Mouse (Mus musculus) layer of hippocampus, adult 2 months (tissue): ENCODE results near the gene Klf1. TPM values are rescaled to one million over a fixed set of nuclear protein-coding genes. Genes with fewer than 3 reads are reported as not detected.
"Not testable (repeated sequence)": the region's sequence is repeated elsewhere in the genome, so short reads cannot be mapped to it uniquely, and the experiment has no call there.

Source experiments
- DNase-seq, 2 experiments: peaks; one replicate each; pipeline ENCODE4 v3.0.0; 2022; ENCODE audit warnings: low spot score in 2 of 2
- H3K27ac ChIP-seq: fragments of 200-600 bp; 2 replicates; pipeline ENCODE4 v1.8.1; 2022
- H3K4me3 ChIP-seq: fragments of 200-600 bp; 2 replicates; pipeline ENCODE4 v1.8.1; 2022; ENCODE audit warnings: mild to moderate bottlenecking
- CTCF ChIP-seq: fragments of 200-600 bp; conservative IDR thresholded peaks from 2 replicates; pipeline ENCODE4 v1.8.1; 2022; ENCODE audit warnings: antibody characterized with exemption, mild to moderate bottlenecking, moderate library complexity
- total RNA-seq, 2 experiments: library from RNA; stranded (reverse); gene quantifications; 2 replicates each; pipeline ENCODE4 v1.2.3; 2021

The Klf1 gene
- total RNA-seq, 2 experiments from 2014 or later, result not detected

DNA sequence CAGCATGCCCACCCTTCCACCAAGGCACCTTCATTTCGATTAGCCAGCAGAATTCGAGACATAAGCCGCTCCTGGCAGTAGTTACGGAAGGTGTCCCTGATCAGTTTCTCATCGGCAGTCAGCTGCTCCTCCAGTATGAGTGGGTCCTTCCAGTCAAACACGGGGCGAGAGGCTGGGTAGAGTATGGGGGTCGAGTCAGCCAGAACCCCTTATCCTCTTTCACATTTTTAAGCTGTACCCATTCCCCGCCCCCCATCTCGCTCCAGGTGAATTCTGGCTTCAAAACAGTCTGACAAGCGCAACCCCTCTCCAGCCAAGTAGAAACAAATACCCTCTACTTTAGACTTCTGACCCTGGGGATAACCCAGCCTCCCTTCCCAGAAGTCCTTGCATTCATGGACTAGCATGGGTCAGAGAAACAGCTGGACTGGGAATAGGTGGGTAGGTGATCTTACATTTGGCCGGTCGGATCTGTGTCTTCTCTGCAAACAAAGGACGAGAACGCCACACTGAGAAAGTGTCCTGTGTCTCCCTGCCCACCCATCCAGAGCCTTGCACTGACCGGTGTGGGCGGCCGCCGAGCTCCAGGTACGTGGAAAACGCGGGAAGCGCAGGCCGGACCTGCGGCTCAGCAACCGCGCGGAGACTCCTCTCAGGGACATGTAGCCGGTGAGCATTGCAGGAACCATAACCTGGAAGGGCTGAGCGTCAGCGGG, 8.6 kb upstream of the Klf1 start:
- no peak for TF ChIP-seq CTCF
- peak overlapping the region; percentile 69 for H3K27ac ChIP-seq
- H3K4me3 ChIP-seq, result peak overlapping the region; percentile 73
- DNase-seq, result no peak

DNA sequence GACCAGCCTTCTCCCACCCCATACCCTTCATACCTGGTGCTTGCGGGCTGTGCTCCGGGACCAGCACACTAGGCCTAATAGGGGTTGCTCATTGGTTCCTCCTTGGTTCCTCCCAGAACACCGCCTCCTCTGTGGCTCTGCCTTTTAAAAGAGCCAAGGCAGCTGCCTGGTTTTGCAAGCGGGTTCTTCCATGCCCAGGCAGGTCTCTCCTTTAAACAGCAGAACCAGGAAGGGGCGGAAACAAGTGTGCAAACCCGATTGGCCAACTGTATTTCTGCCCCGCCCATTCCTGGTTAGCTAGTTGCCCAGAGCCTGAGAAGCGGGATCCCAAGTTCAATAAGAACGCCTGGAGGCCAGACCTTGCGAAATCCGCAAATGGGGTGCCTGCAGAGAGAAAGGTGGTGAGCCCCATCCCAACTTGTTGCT, 8.0 kb upstream of the Klf1 start, which contains the start of gene Gcdh:
Gene Gcdh, minus strand, starts transcription at position 213 of the 426 bp plus-strand sequence.
- peak; percentile 90 to 97 for DNase-seq
- TF ChIP-seq CTCF, result 0 out of 2 replicates have a peak, but pooled peaks have one; percentile 2
- Histone ChIP-seq H3K4me3 (peak within 1 kb of the TSS; percentile 73), H3K27ac (peak within 1 kb of the TSS; percentile 69)

DNA sequence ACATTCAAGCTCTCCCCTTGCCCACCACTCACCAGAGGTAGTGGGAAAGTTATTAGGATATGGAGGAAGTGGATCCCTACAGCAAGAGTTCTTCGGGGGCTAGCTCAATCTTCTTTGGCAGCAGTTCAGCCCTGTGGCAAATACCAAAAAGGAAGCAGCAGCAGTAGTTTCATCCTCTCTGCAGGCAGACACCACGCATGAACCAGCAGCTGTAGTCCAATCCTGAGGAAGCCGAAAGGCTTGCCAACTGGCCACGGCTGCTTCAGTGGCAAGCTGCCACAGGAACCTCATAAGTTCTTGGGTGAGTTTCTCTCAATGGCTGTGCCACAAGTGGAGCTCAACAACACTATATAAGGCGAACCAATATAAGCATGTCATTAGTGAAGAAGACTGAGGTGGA, 5.8 kb upstream of the Klf1 start:
- no peak overlapping the region for H3K27ac ChIP-seq
- no peak overlapping the region for H3K4me3 ChIP-seq
- no peak for DNase-seq
- TF ChIP-seq CTCF, result no peak

DNA sequence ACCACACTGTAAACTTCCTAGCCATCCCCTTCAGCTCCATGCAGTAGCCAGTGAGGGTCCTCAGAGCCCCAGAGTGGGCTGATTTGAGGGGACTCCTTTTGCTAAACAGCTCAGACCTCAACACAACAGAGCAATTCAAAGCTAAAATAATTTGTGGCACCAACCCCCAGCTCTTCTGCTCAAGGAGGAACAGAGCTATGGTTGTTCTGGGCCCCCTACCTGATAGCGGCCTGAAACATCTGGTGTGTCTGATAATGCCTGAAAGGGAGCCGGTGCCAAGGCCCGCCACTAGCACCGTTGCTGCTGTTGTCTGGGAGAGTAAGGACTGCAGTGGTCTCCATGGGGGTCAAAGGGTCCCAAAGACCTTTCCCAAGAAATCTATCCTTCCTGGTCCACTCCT, 657 bp upstream of the Klf1 start:
- no peak overlapping the region for H3K4me3 ChIP-seq
- no peak for TF ChIP-seq CTCF
- DNase-seq, result no peak

DNA sequence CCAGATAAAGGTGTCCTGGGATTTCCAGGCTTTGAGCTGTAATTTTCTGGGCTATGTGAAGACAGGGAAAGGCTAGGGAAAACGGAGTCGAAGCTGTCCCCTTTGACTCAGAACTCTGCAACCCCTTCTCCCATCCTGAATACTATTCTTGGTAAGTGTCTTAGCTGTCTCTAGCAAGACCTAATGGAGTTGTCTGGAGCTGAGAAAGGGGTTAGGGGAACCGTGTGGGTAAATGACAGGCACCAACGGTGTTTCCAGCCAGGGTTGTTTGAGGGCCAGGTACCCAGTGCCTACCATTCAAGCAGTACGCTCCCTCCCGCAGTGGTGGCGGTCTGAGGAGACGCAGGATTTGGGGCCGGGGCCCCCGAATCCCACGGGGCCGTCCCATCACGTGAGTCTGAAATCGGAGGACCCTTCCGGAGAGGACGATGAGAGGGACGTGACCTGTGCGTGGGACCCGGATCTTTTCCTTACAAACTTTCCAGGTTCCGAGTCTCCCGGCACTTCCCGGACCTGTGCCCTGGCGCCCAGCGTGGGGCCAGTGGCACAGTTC, 715 bp downstream of the Klf1 start:
- TF ChIP-seq CTCF, result no peak
- H3K4me3 ChIP-seq, result peak overlapping the region; percentile 64
- no peak for DNase-seq
- peak overlapping the region; percentile 69 for H3K27ac ChIP-seq

More for the DNA sequence above, 657 bp upstream of the Klf1 start:
- H3K27ac ChIP-seq, result no peak overlapping the region

DNA sequence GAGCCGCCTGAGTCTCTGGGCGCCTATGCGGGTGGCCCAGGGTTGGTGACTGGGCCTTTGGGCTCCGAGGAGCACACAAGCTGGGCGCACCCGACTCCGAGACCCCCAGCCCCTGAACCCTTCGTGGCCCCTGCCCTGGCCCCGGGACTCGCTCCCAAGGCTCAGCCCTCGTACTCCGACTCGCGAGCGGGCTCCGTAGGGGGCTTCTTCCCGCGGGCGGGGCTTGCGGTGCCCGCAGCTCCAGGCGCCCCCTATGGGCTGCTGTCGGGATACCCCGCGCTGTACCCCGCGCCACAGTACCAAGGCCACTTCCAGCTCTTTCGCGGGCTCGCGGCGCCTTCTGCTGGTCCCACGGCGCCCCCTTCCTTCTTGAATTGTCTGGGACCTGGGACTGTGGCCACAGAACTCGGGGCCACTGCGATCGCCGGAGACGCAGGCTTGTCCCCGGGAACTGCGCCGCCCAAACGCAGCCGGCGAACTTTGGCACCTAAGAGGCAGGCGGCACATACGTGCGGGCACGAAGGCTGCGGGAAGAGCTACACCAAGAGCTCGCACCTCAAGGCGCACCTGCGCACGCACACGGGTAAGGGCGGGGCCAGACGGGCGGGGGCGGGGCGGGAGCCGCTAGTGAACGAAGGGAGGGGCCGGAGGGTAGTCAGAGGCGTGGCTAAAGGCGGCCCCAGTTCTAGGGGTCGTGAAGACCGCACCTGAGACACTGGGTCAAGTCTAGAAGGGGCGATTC, 1.4 kb downstream of the Klf1 start:
- peak overlapping the region; percentile 64 for H3K4me3 ChIP-seq
- DNase-seq, result peak; percentile 90 to 95
- peak overlapping the region; percentile 69 for H3K27ac ChIP-seq
- TF ChIP-seq CTCF, result peak; percentile 99

DNA sequence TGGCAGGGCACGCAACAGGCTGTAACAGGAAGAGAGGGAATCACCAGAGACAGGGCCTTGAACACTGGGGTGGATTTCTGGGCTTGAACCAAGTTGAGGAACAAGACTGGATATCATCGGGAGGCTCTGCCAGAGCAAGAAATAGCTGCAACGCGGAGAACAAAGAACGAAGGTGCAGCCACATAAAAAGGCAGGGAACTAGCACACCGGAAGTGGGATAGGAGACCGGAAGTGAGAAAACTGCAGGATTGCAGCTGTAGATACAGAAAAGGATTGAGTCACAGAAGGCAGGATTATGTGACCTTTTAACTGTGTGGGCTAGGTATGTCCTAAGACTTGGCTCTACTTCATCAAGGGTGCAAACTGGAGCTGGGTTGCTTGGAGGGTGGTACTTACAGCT, 2.6 kb downstream of the Klf1 start:
- Histone ChIP-seq H3K4me3 (no peak overlapping the region), H3K27ac (no peak overlapping the region)
- DNase-seq, result no peak
- no peak for TF ChIP-seq CTCF

DNA sequence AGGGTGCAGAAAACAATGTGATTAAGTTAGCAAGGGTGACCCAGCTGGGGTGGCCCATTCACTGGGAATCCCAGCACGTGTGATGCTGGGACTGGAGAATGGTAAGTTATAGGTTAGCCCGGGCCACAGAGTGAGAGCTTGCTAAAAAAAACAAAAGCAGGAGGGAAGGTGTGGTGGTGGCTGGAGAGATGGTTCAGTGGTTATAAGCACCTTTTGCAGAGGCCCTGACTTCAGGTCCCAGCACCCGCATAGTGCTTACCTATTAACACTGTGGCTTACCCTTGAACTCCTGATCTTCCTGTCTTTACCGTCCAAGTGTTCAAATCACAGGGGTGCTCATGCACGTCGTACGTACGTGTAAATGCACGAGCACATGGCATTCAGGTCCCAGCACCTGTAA, 5.3 kb downstream of the Klf1 start:
- no peak overlapping the region for H3K4me3 ChIP-seq
- no peak overlapping the region for H3K27ac ChIP-seq
- no peak for TF ChIP-seq CTCF
- DNase-seq, result no peak

DNA sequence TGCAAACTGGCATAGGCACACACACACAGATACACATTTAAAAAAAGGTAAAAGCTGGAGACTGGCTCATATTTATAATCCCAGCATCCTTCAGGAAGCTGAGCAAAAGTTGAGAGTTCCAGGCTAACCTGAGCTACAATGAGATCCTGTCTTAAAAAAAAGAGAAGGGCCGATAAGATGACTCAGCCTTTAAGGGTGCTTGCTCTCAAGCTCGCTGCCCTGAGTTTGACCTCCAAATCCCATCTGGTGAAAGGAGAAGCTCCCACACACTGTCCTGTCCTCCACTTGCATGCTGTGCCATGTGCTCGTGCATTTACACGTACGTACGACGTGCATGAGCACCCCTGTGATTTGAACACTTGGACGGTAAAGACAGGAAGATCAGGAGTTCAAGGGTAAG, 5.8 kb downstream of the Klf1 start:
- no peak overlapping the region for H3K4me3 ChIP-seq
- no peak for DNase-seq
- H3K27ac ChIP-seq, result no peak overlapping the region
- no peak for TF ChIP-seq CTCF

DNA sequence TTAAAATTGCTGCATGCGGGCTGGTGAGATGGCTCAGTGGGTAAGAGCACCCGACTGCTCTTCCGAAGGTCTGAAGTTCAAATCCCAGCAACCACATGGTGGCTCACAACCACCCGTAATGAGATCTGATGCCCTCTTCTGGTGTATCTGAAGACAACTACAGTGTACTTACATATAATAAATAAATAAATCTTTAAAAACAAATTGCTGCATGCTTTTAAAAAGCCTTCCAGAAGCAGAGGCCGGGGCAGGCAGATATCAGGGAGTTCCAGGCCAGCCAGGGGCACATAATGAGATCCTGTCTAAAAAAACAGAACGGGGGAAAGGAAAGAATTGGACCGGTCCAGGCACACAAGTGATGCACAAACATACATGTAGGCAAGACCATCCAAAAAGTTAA, 6.3 kb downstream of the Klf1 start:
- peak overlapping the region; percentile 57 for H3K4me3 ChIP-seq
- DNase-seq, result not testable (repeated sequence)
- peak; percentile 53 for TF ChIP-seq CTCF
- H3K27ac ChIP-seq, result peak overlapping the region; percentile 66; the same call in 1 of the 2 replicates

DNA sequence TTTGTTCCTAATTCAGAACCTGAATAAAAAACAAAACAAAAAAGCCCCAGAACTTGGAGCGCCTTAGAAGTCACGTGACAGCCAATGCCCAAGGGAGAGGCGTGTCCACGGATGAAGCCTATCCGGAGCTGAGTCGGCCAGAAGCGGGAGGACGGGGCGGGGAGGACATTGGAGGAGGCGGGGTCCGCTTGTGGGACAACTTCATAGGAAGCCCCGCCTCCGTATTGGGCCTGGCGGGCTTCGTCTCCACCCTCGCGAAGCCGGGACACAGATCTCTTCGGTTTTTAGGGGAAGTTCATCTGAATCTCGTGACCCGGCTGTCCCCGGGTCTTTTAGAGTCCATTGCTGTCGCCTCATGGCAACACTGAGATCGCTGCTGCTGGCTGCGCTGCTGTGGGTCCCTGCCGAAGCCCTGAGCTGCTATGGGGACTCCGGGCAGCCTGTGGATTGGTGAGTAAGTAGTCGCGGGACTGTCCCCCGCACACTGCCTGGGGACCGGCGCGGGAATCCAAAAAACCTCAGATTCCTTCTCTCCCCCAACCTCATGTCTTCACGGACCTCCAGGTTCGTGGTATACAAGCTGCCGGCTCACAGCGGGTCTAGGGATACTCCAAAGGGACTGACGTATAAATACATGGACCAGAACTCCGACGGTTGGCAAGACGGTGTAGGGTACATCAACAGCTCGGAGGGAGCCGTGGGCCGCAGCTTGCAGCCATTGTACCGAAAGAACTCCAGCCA, 6.9 kb downstream of the Klf1 start, which contains the start of gene Dnase2a:
Gene Dnase2a, plus strand, starts transcription at position 140 of the 741 bp plus-strand sequence.
- TF ChIP-seq CTCF, result no peak
- Histone ChIP-seq H3K27ac (peak within 1 kb of the TSS; percentile 68), H3K4me3 (peak within 1 kb of the TSS; percentile 57)
- peak; percentile 70 to 89 for DNase-seq

DNA sequence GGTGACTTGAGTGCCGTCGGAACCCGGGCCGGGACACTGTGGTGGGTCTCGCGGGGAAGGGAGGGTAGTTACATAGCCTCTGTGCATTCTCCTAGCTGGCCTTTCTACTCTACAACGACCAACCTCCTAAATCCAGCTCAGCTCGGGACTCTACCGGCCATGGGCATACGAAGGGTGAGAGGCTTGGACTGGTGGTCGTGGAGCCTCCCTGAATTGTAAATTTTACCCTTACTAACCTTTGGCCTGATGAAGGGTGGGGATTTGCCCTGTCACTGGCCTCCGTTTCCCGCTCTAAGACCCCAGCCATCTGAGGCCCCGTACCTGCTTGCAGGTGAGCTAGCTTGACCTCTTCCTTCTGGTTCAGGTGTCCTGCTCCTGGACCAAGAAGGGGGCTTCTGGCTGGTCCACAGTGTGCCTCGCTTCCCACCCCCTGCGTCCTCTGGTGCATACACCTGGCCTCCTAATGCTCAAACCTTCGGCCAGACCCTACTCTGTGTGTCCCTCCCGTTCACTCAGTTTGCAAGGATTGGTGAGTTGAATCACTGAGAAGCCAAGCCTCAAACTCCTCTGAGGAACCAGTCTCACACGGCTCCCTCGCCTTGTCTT, 7.5 kb downstream of the Klf1 start:
- H3K27ac ChIP-seq, result no peak overlapping the region
- DNase-seq, result no peak
- peak overlapping the region; percentile 57 for H3K4me3 ChIP-seq
- no peak for TF ChIP-seq CTCF
